Mouse (Mus musculus): ENCODE measurements at regions not wholly inside any gene's neighbourhood (a gene's known extent, or its start where the extent isn't known, plus 50 kb on each side); places are given as distances from the start of the nearest gene placed in this dataset.

DNA sequence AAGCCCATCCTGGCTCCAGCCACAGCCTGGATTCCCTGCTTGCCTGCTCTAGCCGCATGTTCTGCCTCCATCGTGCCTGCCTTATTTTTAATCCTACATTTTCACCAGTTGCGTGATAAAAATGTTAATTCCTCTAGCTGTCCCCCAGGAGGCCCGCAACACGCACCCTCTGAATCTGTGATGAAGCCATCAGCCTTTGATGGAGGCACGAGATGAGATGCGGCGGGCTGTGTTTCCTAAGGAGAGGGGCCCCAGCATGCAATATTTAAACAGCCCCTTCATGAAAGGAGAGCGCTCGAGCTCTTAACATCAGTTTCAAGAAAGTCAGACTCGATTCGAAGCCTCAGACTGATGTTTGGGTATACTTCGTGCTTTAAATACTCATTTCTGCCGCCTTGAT is 76.3 kb downstream of the Nptx2 start:
- no peak for DNase-seq (ENCODE audit: low spot score in 2 of 2)
- intact Hi-C loops (cut with DNase I): loop anchor here (5.0 kb wide), 1 partner anchor 75 kb away; the partner anchor contains the start of gene Nptx2

DNA sequence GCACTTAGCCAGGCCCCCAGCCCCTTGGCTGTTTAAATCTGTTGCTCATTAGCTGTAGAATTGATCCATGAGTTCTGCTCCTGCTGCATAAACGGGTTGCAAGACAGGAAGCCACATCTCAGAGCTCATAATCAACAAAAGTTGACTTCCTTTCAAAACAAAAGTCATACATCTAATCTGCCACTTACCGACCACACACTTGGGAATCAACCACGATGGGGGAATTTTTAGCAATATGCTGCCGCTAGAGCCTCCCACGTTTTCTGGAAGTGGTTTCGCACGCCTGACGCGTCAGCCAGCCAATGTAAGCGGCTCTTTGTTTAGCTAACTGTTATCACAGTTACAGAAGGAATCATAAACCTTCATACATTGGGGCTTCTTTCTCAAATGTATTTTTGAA is 77.7 kb downstream of the Nptx2 start:
- DNase-seq (ENCODE audit: low spot score in 2 of 2): peak; percentile 54 to 91
- intact Hi-C loops (cut with DNase I): loop anchor here (5.0 kb wide), 1 partner anchor 76 kb away; the partner anchor contains the start of gene Nptx2

- intact Hi-C loops (cut with DNase I): no loop called here
- DNase-seq (ENCODE audit: low spot score in 2 of 2): peak; percentile 4 to 70
Observed at GRCm38 (mm10) chr5:144632295-144632694, 86.6 kb downstream of the Nptx2 start.

- intact Hi-C loops (cut with DNase I): loop anchor here (5.0 kb wide), 2 partner anchors 171 to 251 kb away; no protein-coding TSS in a partner anchor
- DNase-seq (ENCODE audit: low spot score in 2 of 2): peak; percentile 28 to 47
Observed at GRCm38 (mm10) chr5:144638631-144639030, 92.9 kb downstream of the Nptx2 start.

DNA sequence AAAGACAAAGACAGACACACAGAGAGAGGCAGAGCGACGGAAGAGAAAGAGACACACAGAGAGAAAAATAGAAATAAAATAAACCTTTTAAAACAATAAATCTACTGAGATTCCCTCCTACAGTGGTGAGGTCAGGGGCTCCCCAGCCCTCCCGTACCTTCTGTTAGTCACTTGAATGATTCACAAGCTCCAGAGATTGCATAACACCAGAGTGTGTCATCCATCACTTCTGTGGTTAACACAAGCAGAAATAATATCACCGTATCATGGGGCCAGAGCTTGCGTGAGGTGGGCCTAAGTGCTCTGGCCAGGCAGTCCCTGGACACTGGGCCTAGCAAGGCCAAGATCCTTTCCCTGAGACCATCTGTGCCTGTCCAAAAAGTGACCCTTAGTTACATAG is 93.9 kb downstream of the Nptx2 start:
- intact Hi-C loops (cut with DNase I): loop anchor here (5.0 kb wide), 2 partner anchors 172 to 252 kb away; no protein-coding TSS in a partner anchor
- DNase-seq (ENCODE audit: low spot score in 2 of 2): no peak

DNA sequence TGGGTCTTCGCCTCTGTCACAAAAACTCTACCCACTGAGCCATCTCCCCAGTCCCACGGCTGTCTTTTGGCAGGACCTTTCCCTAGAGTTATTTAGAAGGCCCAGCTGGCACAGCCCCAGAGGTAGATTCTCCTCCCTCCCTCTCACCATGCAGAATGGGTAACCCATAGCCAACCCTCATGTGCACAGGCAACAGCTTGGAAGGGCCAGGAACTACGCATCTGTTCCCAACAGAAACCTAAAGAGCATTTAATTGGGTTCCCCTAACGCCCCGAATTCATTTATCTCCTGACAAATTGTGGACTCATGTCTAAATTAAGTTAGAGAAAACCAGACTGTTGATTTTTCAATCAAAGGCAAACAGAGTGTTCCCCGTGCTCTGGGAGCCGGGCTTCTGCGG is 97.1 kb downstream of the Nptx2 start:
- intact Hi-C loops (cut with DNase I): no loop called here

GRCm38 (mm10) chr5:144643438-144643837 is 97.7 kb downstream of the Nptx2 start:
- intact Hi-C loops (cut with DNase I): no loop called here
- DNase-seq (ENCODE audit: low spot score in 2 of 2): no peak

More for the DNA sequence above, 97.1 kb downstream of the Nptx2 start:
- DNase-seq (ENCODE audit: low spot score in 2 of 2): no peak

DNA sequence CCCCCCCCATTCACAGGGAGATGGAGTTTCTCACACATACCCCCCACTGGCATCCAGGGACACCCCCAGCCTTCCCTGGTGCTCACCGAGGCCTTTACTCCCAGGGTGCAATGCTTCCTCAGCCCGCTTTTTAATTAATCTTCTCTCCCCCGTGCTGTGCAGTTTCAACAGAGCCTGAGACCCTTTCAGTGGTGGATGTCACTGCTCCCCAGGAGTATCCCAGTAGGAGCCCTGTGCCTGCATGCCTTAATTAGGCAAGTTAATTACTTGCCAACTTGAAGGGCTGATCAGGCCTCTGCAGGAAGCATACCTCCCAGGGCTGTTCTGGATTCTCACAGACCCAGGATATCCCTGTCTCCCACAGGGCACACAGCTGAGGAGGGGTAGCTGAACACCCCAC is 99.7 kb downstream of the Nptx2 start:
- DNase-seq (ENCODE audit: low spot score in 2 of 2): no peak
- intact Hi-C loops (cut with DNase I): no loop called here

DNA sequence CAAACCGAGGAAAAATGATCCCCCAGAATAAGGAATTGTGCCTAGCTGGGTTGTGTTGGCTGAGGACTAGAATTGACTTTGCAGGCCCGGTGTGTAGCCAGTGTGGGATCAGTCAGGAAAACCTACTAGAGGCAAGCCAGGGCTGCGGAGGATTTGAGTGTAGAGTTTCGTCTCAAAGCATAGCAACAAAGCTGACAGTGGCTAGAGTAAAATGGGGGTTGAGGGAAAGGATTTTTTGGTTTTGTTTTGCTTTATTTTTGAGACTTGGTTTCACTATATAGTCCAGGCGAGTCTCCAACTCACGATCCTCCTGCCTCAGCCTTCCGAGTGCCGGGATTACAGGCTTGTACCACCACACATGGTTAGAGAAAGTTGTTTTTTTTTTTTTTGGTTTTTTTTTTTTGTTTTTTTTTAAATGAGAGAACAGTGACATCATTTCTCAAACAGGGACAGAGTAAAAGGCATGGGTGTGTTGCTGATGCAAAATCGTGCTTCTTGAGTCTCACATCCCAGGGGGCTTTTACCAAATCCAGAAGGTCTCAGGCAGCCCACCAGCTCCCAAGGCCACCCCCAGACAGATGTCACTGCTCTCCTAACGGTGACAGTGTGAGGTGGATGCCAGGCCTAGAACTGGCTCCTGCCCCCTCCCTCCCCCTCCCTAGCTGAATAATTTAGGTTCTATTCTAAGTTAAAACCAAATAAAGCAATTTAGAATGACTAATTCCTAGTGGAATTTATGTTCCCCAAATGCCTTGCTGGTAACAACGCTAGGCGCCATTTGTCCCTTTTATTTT is 101.8 kb downstream of the Nptx2 start:
- DNase-seq (ENCODE audit: low spot score in 2 of 2): peak; percentile 31 to 94
- intact Hi-C loops (cut with DNase I): loop anchor here (1.0 to 2.0 kb wide), 3 partner anchors 61 to 104 kb away; no protein-coding TSS in a partner anchor

DNA sequence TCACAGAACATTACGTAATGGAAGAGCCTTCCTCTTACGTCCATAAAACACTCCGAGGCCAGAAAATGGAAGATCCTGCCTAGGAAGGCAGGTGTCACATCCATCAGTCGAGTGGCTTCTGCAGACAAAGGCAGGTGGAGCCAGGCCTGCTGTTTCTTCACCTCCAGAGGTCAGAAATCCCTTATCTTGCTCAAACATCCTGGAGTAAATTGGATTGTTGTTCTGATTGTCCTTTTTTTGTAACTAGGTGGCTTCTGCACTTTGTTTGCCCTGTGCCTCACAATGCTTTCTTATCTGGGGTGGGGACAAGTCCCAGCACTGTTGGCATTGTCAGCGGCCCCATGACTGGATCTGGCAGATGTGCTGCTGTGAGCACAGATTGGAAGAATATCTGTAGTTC is 106.5 kb downstream of the Nptx2 start:
- intact Hi-C loops (cut with DNase I): loop anchor here (5.0 kb wide), 1 partner anchor 45 kb away; no protein-coding TSS in a partner anchor
- DNase-seq (ENCODE audit: low spot score in 2 of 2): no peak

DNA sequence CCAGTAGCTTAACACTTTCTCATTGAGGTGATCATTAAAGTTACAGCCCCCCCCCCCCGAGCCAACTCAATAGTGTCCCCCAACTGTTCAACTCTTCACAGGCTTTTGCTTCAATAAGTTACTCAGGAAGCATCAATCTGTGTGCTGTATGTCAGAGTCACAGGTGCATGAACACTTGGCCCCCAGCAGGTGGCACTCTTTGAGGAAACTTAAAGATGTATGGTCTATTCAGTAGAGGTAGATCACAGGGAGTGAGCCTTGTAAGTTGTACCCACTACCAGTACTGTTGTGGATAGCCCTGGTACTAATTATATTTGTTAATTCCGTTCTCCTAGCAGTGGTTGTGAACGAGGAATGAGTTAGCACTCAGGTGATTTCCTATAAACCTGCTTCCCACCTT is 99.6 kb downstream of the Tmem130 start:
- intact Hi-C loops (cut with DNase I): no loop called here

GRCm38 (mm10) chr5:144663981-144664380 is 97.6 kb downstream of the Tmem130 start:
- intact Hi-C loops (cut with DNase I): no loop called here
- DNase-seq (ENCODE audit: low spot score in 2 of 2): no peak

More for the DNA sequence above, 99.6 kb downstream of the Tmem130 start:
- no peak for DNase-seq (ENCODE audit: low spot score in 2 of 2)

- intact Hi-C loops (cut with DNase I): no loop called here
- no peak for DNase-seq (ENCODE audit: low spot score in 2 of 2)
Observed at GRCm38 (mm10) chr5:144664571-144665295, 96.9 kb downstream of the Tmem130 start.

DNA sequence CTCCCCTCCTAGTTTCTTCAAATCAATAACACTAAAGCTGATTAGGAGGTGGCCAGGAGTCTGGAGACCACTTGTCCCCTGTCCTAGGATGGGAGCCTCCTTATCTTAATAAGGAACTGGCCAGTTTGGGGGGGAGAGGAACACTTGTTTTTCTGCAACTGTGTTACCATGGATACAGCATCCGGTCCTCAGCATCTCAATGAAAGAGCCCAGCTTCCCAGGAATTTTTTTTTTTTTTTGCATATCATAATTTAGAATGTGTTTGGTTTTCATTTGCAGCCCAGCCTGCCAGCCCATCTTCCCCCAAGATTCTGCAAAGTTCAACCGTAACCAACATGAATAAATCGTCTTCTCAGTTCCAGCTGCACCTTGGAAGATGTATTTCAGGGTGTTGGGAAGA is 93.6 kb downstream of the Tmem130 start:
- peak in 1 of 2 experiments; percentile 24 for DNase-seq (ENCODE audit: low spot score in 2 of 2)
- intact Hi-C loops (cut with DNase I): no loop called here

- DNase-seq (ENCODE audit: low spot score in 2 of 2): no peak
- intact Hi-C loops (cut with DNase I): no loop called here
Observed at GRCm38 (mm10) chr5:144678815-144679750, 82.5 kb downstream of the Tmem130 start.

- intact Hi-C loops (cut with DNase I): no loop called here
- DNase-seq (ENCODE audit: low spot score in 2 of 2): no peak
Observed at GRCm38 (mm10) chr5:144684184-144684583, 77.4 kb downstream of the Tmem130 start.

Data from left cerebral cortex, postnatal 25 days (tissue).